Mouse (Mus musculus): ENCODE results near the gene Kif1b.

The Kif1b gene

GRCm38 (mm10) chr4:149313558-149314253 is 6.2 kb upstream of the Kif1b start:
- DNase-seq: no peak

GRCm38 (mm10) chr4:149311996-149312395 is 4.5 kb upstream of the Kif1b start:
- no peak for DNase-seq

GRCm38 (mm10) chr4:149308491-149308820 is 963 bp upstream of the Kif1b start:
- no peak for DNase-seq

- peak; percentile 99 for DNase-seq
These were observed 539 bp downstream of the Kif1b start for GRCm38 (mm10) chr4:149306712-149307595.

- no peak for DNase-seq
These were observed 1.5 kb downstream of the Kif1b start for GRCm38 (mm10) chr4:149305761-149306711.

GRCm38 (mm10) chr4:149304466-149304865 is 3.0 kb downstream of the Kif1b start:
- DNase-seq: no peak

- no peak for DNase-seq
These were observed 4.0 kb downstream of the Kif1b start for GRCm38 (mm10) chr4:149303502-149303901.

- no peak for DNase-seq
These were observed 4.7 kb downstream of the Kif1b start for GRCm38 (mm10) chr4:149302751-149303150.

- no peak for DNase-seq
These were observed 5.4 kb downstream of the Kif1b start for GRCm38 (mm10) chr4:149302136-149302535.

- peak; percentile 33 for DNase-seq
These were observed 11.0 kb downstream of the Kif1b start for GRCm38 (mm10) chr4:149296501-149296900.

- DNase-seq: peak; percentile 87
These were observed 14.5 kb downstream of the Kif1b start for GRCm38 (mm10) chr4:149292984-149293383.

GRCm38 (mm10) chr4:149291061-149291460 is 16.4 kb downstream of the Kif1b start:
- peak; percentile 95 for DNase-seq

GRCm38 (mm10) chr4:149290157-149290750 is 17.2 kb downstream of the Kif1b start:
- DNase-seq: peak; percentile 93

- DNase-seq: peak; percentile 78
These were observed 21.0 kb downstream of the Kif1b start for GRCm38 (mm10) chr4:149286287-149287137.

GRCm38 (mm10) chr4:149285691-149286090 is 21.8 kb downstream of the Kif1b start:
- peak; percentile 1 for DNase-seq

- DNase-seq: no peak
These were observed 24.5 kb downstream of the Kif1b start for GRCm38 (mm10) chr4:149283018-149283417.

- peak; percentile 83 for DNase-seq
These were observed 25.3 kb downstream of the Kif1b start for GRCm38 (mm10) chr4:149282025-149282738.

GRCm38 (mm10) chr4:149277571-149277970 is 29.9 kb downstream of the Kif1b start:
- peak; percentile 93 for DNase-seq

GRCm38 (mm10) chr4:149273128-149273527 is 34.4 kb downstream of the Kif1b start:
- peak; percentile 16 for DNase-seq

- peak; percentile 60 for DNase-seq
These were observed 37.0 kb downstream of the Kif1b start for GRCm38 (mm10) chr4:149270541-149270940.

- DNase-seq: peak; percentile 34
These were observed 38.5 kb downstream of the Kif1b start for GRCm38 (mm10) chr4:149269026-149269425.

Data from heart, adult 11 months (tissue).